Mouse (Mus musculus) liver, embryonic 14.5 days (tissue): ENCODE data around the gene Pon2. TPM values are rescaled to one million over a fixed set of nuclear protein-coding genes. Genes with fewer than 3 reads are reported as not detected.
A peak's percentile ranks its signal among the peaks of the same experiment; 100 is the strongest.

ENCODE experiments used
- ATAC-seq: fragments of 200-750 bp; cut with Nextera tagmentation; 2 replicates; pipeline ENCODE4 v1.8.0; 2017; ENCODE audit warnings: moderate number of reproducible peaks, mild to moderate bottlenecking, moderate library complexity; ENCODE audit not compliant: insufficient read depth
- DNase-seq, 3 experiments: peaks; one replicate each; pipeline ENCODE4 v3.0.0-alpha.2; 2012 to 2013; ENCODE audit warnings: low read depth in 3 of 3, low spot score in 3 of 3
- H3K27ac ChIP-seq: fragments of 300-500 bp; sonication (generic); 2 replicates; pipeline ENCODE4 v1.5.1; 2014; ENCODE audit warnings: moderate library complexity, mild to moderate bottlenecking, control low read depth, inconsistent platforms
- H3K27me3 ChIP-seq: fragments of 300-500 bp; sonication (generic); 2 replicates; pipeline ENCODE4 v1.6.1; 2014; ENCODE audit warnings: mild to moderate bottlenecking, low read length, moderate library complexity; ENCODE audit not compliant: control insufficient read depth, insufficient read depth
- H3K36me3 ChIP-seq: fragments of 300-500 bp; sonication (generic); replicated peaks from 2 replicates; pipeline ENCODE4 v1.6.1; 2014; ENCODE audit warnings: low read depth; ENCODE audit not compliant: control insufficient read depth, insufficient read depth
- H3K4me1 ChIP-seq, 2 experiments: fragments of 200-500 bp in 1 of 2; fragments of 300-500 bp in 1 of 2; sonication (generic) in 1 of 2; replicated peaks; 2 replicates each; pipeline ENCODE4 v1.6.1; 2012 to 2014; ENCODE audit warnings: antibody characterized with exemption in 1 of 2, inconsistent platforms in 1 of 2, low read length in 1 of 2; ENCODE audit not compliant: control insufficient read depth in 2 of 2, insufficient read depth in 2 of 2
- H3K4me2 ChIP-seq: fragments of 300-500 bp; sonication (generic); 2 replicates; pipeline ENCODE4 v1.6.1; 2014; ENCODE audit warnings: low read depth, mild to moderate bottlenecking, control low read depth, moderate library complexity
- H3K4me3 ChIP-seq, 2 experiments: fragments of 200-500 bp in 1 of 2; fragments of 300-500 bp in 1 of 2; sonication (generic) in 1 of 2; 2 replicates each; pipeline ENCODE4 v1.5.1; 2012 to 2014; ENCODE audit warnings: low read depth in 2 of 2, low read length in 2 of 2, mild to moderate bottlenecking in 2 of 2, control low read depth in 1 of 2, inconsistent platforms in 1 of 2, moderate library complexity in 1 of 2; ENCODE audit not compliant: insufficient read depth in 1 of 2
- H3K9ac ChIP-seq: fragments of 300-500 bp; sonication (generic); replicated peaks from 2 replicates; pipeline ENCODE4 v1.6.1; 2014; ENCODE audit warnings: mild to moderate bottlenecking, control low read depth, moderate library complexity
- H3K9me3 ChIP-seq: fragments of 300-500 bp; sonication (generic); 2 replicates; pipeline ENCODE4 v1.6.1; 2016; ENCODE audit warnings: low read length, mixed read lengths; ENCODE audit not compliant: control insufficient read depth
- CTCF ChIP-seq: IDR thresholded peaks from 2 replicates; pipeline ENCODE4 v1.5.1; 2016; ENCODE audit warnings: antibody characterized with exemption, low read depth, control low read depth
- EP300 ChIP-seq: IDR thresholded peaks from 2 replicates; pipeline ENCODE4 v1.6.1; 2016; ENCODE audit warnings: antibody characterized with exemption, low read depth
- WGBS: fragments of 180-500 bp; shearing (Covaris S2); extraction: QIAGEN DNeasy Blood & Tissue Kit; methylation state at CpG from one replicate; pipeline ENCODE4 v1.1.7; 2014; ENCODE audit not compliant: insufficient replicate concordance; 5-methylcytosine and 5-hydroxymethylcytosine counted together
- polyA plus RNA-seq, 2 experiments: library from polyadenylated mRNA; depleted of rRNA in 1 of 2; stranded (reverse) in 1 of 2; unstranded in 1 of 2; fragments of >200 nt; fragmentation: Nextera tagmentation in 1 of 2; extraction: Ambion mirVana in 1 of 2; gene quantifications; 2 replicates each; pipeline versions ENCODE4 v1.2.1 to v1.2.3; 2012 to 2014

The Pon2 gene
- polyA plus RNA-seq, 2 experiments, result 27.3 to 32.5 TPM

DNA sequence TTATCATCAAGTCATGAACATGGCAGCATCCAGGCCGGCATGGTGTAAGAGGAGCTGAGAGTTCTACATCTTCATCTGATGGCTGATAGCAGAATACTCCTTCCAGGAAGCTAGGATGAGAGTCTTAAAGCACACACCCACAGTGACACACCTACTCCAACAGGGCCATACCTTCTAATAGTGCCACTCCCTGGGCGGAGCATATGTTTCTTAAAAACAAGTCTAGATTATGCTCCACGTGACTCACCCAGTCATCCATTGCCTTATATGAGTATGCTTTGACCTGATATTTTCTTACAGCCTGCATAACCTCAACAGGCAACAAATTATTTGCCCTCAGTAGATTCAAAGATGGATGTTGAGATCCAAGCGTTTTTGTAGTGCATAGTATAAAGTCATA lies 80.1 kb downstream of the Pon2 start:
- Histone ChIP-seq H3K27ac (no peak overlapping the region), H3K9me3 (no peaks in the 10 kb centered on the region), H3K27me3 (no peaks in the 10 kb centered on the region), H3K4me1 (peaks cover 9% of the 10 kb centered on the region in 2 experiments), H3K4me2 (no peak overlapping the region; the same call in 1 of the 2 replicates), H3K9ac (no peak overlapping the region), H3K36me3 (no peaks in the 10 kb centered on the region), H3K4me3 (no peak overlapping the region)
- WGBS, result 64% methylated on average over 4 of the region's 4 CpGs
- DNase-seq (peak in 2 of 3 experiments; percentile 49 to 54), ATAC-seq (peak; percentile 88)
- TF ChIP-seq CTCF (no peak), EP300 (no peak)

Other genes starting within 250 kb of the Pon2 start
- gene Pon1, start 104.5 kb downstream of the Pon2 start, polyA plus RNA-seq (2012; rRNA removed), result 1.9 and 2.0 TPM in 2 replicates
- gene Pon1, start 104.5 kb downstream of the Pon2 start, polyA plus RNA-seq (2014; fragmentation: Nextera tagmentation; extraction: Ambion mirVana), result 2.8 and 4.4 TPM in 2 replicates
- gene Pon3, start 42.2 kb downstream of the Pon2 start, polyA plus RNA-seq (2012; rRNA removed), result 6.2 and 8.5 TPM in 2 replicates
- gene Pon3, start 42.2 kb downstream of the Pon2 start, polyA plus RNA-seq (2014; fragmentation: Nextera tagmentation; extraction: Ambion mirVana), result 17.5 and 19.0 TPM in 2 replicates
- gene Asb4, start 84.9 kb upstream of the Pon2 start, polyA plus RNA-seq (2012; rRNA removed), result 2.9 and 4.0 TPM in 2 replicates
- 5.6 and 6.1 TPM in 2 replicates for gene Asb4, start 84.9 kb upstream of the Pon2 start, polyA plus RNA-seq (2014; fragmentation: Nextera tagmentation; extraction: Ambion mirVana)
- gene Pdk4, start 197.9 kb upstream of the Pon2 start, polyA plus RNA-seq (2012; rRNA removed), result 0.39 and 0.59 TPM in 2 replicates
- gene Pdk4, start 197.9 kb upstream of the Pon2 start, polyA plus RNA-seq (2014; fragmentation: Nextera tagmentation; extraction: Ambion mirVana), result 0.67 and 1.4 TPM in 2 replicates